Mouse (Mus musculus) spleen, adult 2 months (tissue): ENCODE data around the gene Oat. TPM values are rescaled to one million over a fixed set of nuclear protein-coding genes. Genes with fewer than 3 reads are reported as not detected.

Experiments
- DNase-seq, 2 experiments: peaks; one replicate each; pipeline versions ENCODE4 v3.0.0 to v3.0.0-alpha.2; 2012 to 2021; ENCODE audit warnings: low spot score in 2 of 2, low read depth in 1 of 2
- H3K27ac ChIP-seq: fragments of 200-500 bp; 2 replicates; pipeline ENCODE4 v1.5.1; 2012; ENCODE audit warnings: low read length, inconsistent platforms; ENCODE audit not compliant: insufficient read depth
- H3K27me3 ChIP-seq: fragments of 200-500 bp; 2 replicates; pipeline ENCODE4 v1.6.1; 2012; ENCODE audit warnings: mild to moderate bottlenecking, moderate library complexity, low read length, inconsistent platforms; ENCODE audit not compliant: control insufficient read depth, insufficient read depth
- H3K36me3 ChIP-seq: fragments of 200-500 bp; 2 replicates; pipeline ENCODE4 v1.6.1; 2012; ENCODE audit warnings: mild to moderate bottlenecking, low read length, inconsistent platforms; ENCODE audit not compliant: control insufficient read depth, insufficient read depth
- H3K4me1 ChIP-seq: fragments of 200-500 bp; 2 replicates; pipeline ENCODE4 v1.6.1; 2011; ENCODE audit warnings: inconsistent platforms; ENCODE audit not compliant: control insufficient read depth, insufficient read depth, insufficient read length
- H3K4me3 ChIP-seq: fragments of 200-500 bp; 2 replicates; pipeline ENCODE4 v1.5.1; 2011; ENCODE audit warnings: mild to moderate bottlenecking, inconsistent platforms; ENCODE audit not compliant: insufficient read depth, insufficient read length; ENCODE audit errors: extremely low read depth
- CTCF ChIP-seq: fragments of 200-500 bp; IDR thresholded peaks from 2 replicates; pipeline ENCODE4 v1.5.1; 2011; ENCODE audit warnings: mild to moderate bottlenecking, inconsistent platforms; ENCODE audit not compliant: insufficient read depth, insufficient read length, insufficient replicate concordance; ENCODE audit errors: extremely low read depth
- POLR2A ChIP-seq: fragments of 200-500 bp; IDR thresholded peaks from 2 replicates; pipeline ENCODE4 v1.6.1; 2011; ENCODE audit warnings: low read depth, low read length, inconsistent platforms
- WGBS: fragments of 180-500 bp; shearing (Covaris S2); methylation state at CpG from one replicate; pipeline ENCODE4 v1.1.7; 2018; 5-methylcytosine and 5-hydroxymethylcytosine counted together
- polyA plus RNA-seq: library from polyadenylated mRNA; depleted of rRNA; stranded (reverse); fragments of >200 nt; gene quantifications from 2 replicates; pipeline ENCODE4 v1.2.3, GENCODE M21; 2012

Gene Oat
- polyA plus RNA-seq, 1 experiment: 48.5 TPM

GRCm38 (mm10) chr7:132615346-132615745 lies 39.1 kb upstream of the Oat start:
- DNase-seq: no peak
- no peaks in the 10 kb centered on the region for H3K4me1 ChIP-seq
- H3K27me3 ChIP-seq: no peaks in the 10 kb centered on the region
- whole genome bisulfite sequencing: 44% methylated on average over 3 of the region's 3 CpGs
- no peaks in the 10 kb centered on the region for H3K36me3 ChIP-seq
- H3K27ac ChIP-seq: no peak overlapping the region
- H3K4me3 ChIP-seq: no peak overlapping the region
- TF ChIP-seq CTCF: no peak
- no peak for TF ChIP-seq POLR2A

- no peak overlapping the region for H3K27ac ChIP-seq
- DNase-seq: no peak
- H3K4me3 ChIP-seq: no peak overlapping the region
- H3K27me3 ChIP-seq: no peaks in the 10 kb centered on the region
- 97% methylated on average over 8 of the region's 8 CpGs for WGBS
- H3K4me1 ChIP-seq: no peaks in the 10 kb centered on the region
- no peaks in the 10 kb centered on the region for H3K36me3 ChIP-seq
- TF ChIP-seq POLR2A: no peak
- no peak for TF ChIP-seq CTCF
Observed at GRCm38 (mm10) chr7:132611530-132611929, 35.3 kb upstream of the Oat start.

GRCm38 (mm10) chr7:132610468-132611318 lies 34.5 kb upstream of the Oat start, which contains the start of gene Lhpp:
Gene Lhpp (plus strand): TSS chr7:132610638.
- Histone ChIP-seq H3K36me3 (no peaks in the 10 kb centered on the region), H3K4me1 (no peaks in the 10 kb centered on the region), H3K27ac (peak within 1 kb of the TSS; percentile 16; the same call in 1 of the 2 replicates), H3K27me3 (no peaks in the 10 kb centered on the region), H3K4me3 (peak within 1 kb of the TSS; percentile 77)
- TF ChIP-seq POLR2A (no peak), CTCF (no peak)
- WGBS: 8% methylated on average over 44 of the region's 44 CpGs
- peak; percentile 65 to 69 for DNase-seq

GRCm38 (mm10) chr7:132608316-132609020 lies 32.3 kb upstream of the Oat start:
- Histone ChIP-seq H3K27ac (no peak overlapping the region), H3K4me1 (no peaks in the 10 kb centered on the region), H3K27me3 (no peaks in the 10 kb centered on the region), H3K36me3 (no peaks in the 10 kb centered on the region), H3K4me3 (no peak overlapping the region)
- 93% methylated on average over 4 of the region's 4 CpGs for WGBS
- DNase-seq: no peak
- no peak for TF ChIP-seq CTCF
- no peak for TF ChIP-seq POLR2A

GRCm38 (mm10) chr7:132605689-132606088 lies 29.5 kb upstream of the Oat start:
- whole genome bisulfite sequencing: 53% methylated on average over 5 of the region's 5 CpGs
- TF ChIP-seq POLR2A (no peak), CTCF (no peak)
- H3K27me3 ChIP-seq: peaks cover 3% of the 10 kb centered on the region; the same call in 1 of the 2 replicates

GRCm38 (mm10) chr7:132604720-132605119 lies 28.5 kb upstream of the Oat start:
- 89% methylated on average over 4 of the region's 4 CpGs for WGBS
- H3K27ac ChIP-seq: no peak overlapping the region
- H3K4me3 ChIP-seq: no peak overlapping the region
- H3K36me3 ChIP-seq: no peaks in the 10 kb centered on the region
- H3K4me1 ChIP-seq: no peaks in the 10 kb centered on the region
- TF ChIP-seq CTCF (no peak), POLR2A (no peak)
- no peak for DNase-seq
- H3K27me3 ChIP-seq: peaks cover 6% of the 10 kb centered on the region

More at GRCm38 (mm10) chr7:132605689-132606088, 29.5 kb upstream of the Oat start:
- Histone ChIP-seq H3K36me3 (no peaks in the 10 kb centered on the region), H3K4me3 (no peak overlapping the region), H3K27ac (no peak overlapping the region), H3K4me1 (no peaks in the 10 kb centered on the region)
- DNase-seq: no peak
